Mouse (Mus musculus) neural tube, embryonic 14.5 days (tissue): Measurements from ENCODE around the gene Ppm1e. TPM values are rescaled to one million over a fixed set of nuclear protein-coding genes. Genes with fewer than 3 reads are reported as not detected.

Experiments
- ATAC-seq: fragments of 200-750 bp; cut with Nextera tagmentation; 2 replicates; pipeline ENCODE4 v1.8.0; 2017; ENCODE audit warnings: low read depth, mild to moderate bottlenecking, moderate TSS enrichment, moderate library complexity
- H3K27ac ChIP-seq: fragments of 300-500 bp; sonication (generic); 2 replicates; pipeline ENCODE4 v1.5.1; 2014; ENCODE audit warnings: low read depth, mild to moderate bottlenecking, control low read depth, low read length, moderate library complexity, mixed read lengths
- H3K27me3 ChIP-seq: fragments of 300-500 bp; sonication (generic); 2 replicates; pipeline ENCODE4 v1.6.1; 2014; ENCODE audit warnings: low read length; ENCODE audit not compliant: control insufficient read depth, insufficient read depth
- H3K36me3 ChIP-seq: fragments of 300-500 bp; sonication (generic); 2 replicates; pipeline ENCODE4 v1.6.1; 2014; ENCODE audit warnings: low read length, mixed read lengths; ENCODE audit not compliant: control insufficient read depth, insufficient read depth
- H3K4me1 ChIP-seq: fragments of 300-500 bp; sonication (generic); 2 replicates; pipeline ENCODE4 v1.6.1; 2014; ENCODE audit warnings: low read length; ENCODE audit not compliant: control insufficient read depth, insufficient read depth
- H3K4me2 ChIP-seq: fragments of 300-500 bp; sonication (generic); 2 replicates; pipeline ENCODE4 v1.6.1; 2014; ENCODE audit warnings: mild to moderate bottlenecking, low read depth, low read length, control low read depth
- H3K4me3 ChIP-seq: fragments of 300-500 bp; sonication (generic); 2 replicates; pipeline ENCODE4 v1.5.1; 2014; ENCODE audit warnings: low read depth, low read length, control low read depth, mixed read lengths
- H3K9ac ChIP-seq: fragments of 300-500 bp; sonication (generic); replicated peaks from 2 replicates; pipeline ENCODE4 v1.6.1; 2014; ENCODE audit warnings: low read depth, mild to moderate bottlenecking, control low read depth, low read length, mixed read lengths
- H3K9me3 ChIP-seq: fragments of 300-500 bp; sonication (generic); 2 replicates; pipeline ENCODE4 v1.6.1; 2016; ENCODE audit warnings: low read length; ENCODE audit not compliant: control insufficient read depth
- WGBS: fragments of 180-500 bp; shearing (Covaris S2); extraction: QIAGEN DNeasy Blood & Tissue Kit; methylation state at CpG from one replicate; pipeline ENCODE4 v1.1.7; 2014; 5-methylcytosine and 5-hydroxymethylcytosine counted together
- polyA plus RNA-seq: library from polyadenylated mRNA; unstranded; fragments of >200 nt; fragmentation: Nextera tagmentation; extraction: Ambion mirVana; gene quantifications from 2 replicates; pipeline ENCODE4 v1.2.1, GENCODE M21; 2014

Gene Ppm1e
- polyA plus RNA-seq, 1 experiment from 2014 or later, result 40.2 TPM

- no peaks in the 10 kb centered on the region for H3K36me3 ChIP-seq
- no peaks in the 10 kb centered on the region for H3K27me3 ChIP-seq
- H3K9me3 ChIP-seq, result no peaks in the 10 kb centered on the region
- H3K9ac ChIP-seq, result no peak overlapping the region
- H3K27ac ChIP-seq, result no peak overlapping the region
- no peak overlapping the region for H3K4me2 ChIP-seq
- ATAC-seq, result no peak
- no peaks in the 10 kb centered on the region for H3K4me1 ChIP-seq
- WGBS, result 42% methylated on average over 9 of the region's 9 CpGs
- H3K4me3 ChIP-seq, result no peak overlapping the region
Measured at GRCm38 (mm10) chr11:87246724-87247493, 111.9 kb downstream of the Ppm1e start.

- Histone ChIP-seq H3K27me3 (no peaks in the 10 kb centered on the region), H3K9ac (no peak overlapping the region), H3K4me2 (no peak overlapping the region), H3K36me3 (no peaks in the 10 kb centered on the region), H3K9me3 (no peaks in the 10 kb centered on the region), H3K4me3 (no peak overlapping the region), H3K27ac (no peak overlapping the region), H3K4me1 (no peaks in the 10 kb centered on the region)
- ATAC-seq, result no peak
- 79% methylated on average over 4 of the region's 4 CpGs for WGBS
Measured at GRCm38 (mm10) chr11:87246107-87246651, 112.6 kb downstream of the Ppm1e start.

GRCm38 (mm10) chr11:87245171-87245840 is 113.5 kb downstream of the Ppm1e start:
- no peaks in the 10 kb centered on the region for H3K9me3 ChIP-seq
- ATAC-seq, result no peak
- H3K27me3 ChIP-seq, result no peaks in the 10 kb centered on the region
- whole genome bisulfite sequencing, result 87% methylated on average over 9 of the region's 9 CpGs
- H3K36me3 ChIP-seq, result no peaks in the 10 kb centered on the region
- H3K27ac ChIP-seq, result no peak overlapping the region
- H3K9ac ChIP-seq, result no peak overlapping the region
- H3K4me1 ChIP-seq, result no peaks in the 10 kb centered on the region
- H3K4me3 ChIP-seq, result no peak overlapping the region
- H3K4me2 ChIP-seq, result no peak overlapping the region

GRCm38 (mm10) chr11:87241256-87241655 is 117.6 kb downstream of the Ppm1e start:
- ATAC-seq, result no peak
- H3K36me3 ChIP-seq, result peaks cover 5% of the 10 kb centered on the region; the same call in 1 of the 2 replicates
- WGBS, result 87% methylated on average over 7 of the region's 7 CpGs
- no peaks in the 10 kb centered on the region for H3K9me3 ChIP-seq
- H3K4me3 ChIP-seq, result no peak overlapping the region
- H3K4me2 ChIP-seq, result no peak overlapping the region
- no peak overlapping the region for H3K27ac ChIP-seq
- no peaks in the 10 kb centered on the region for H3K4me1 ChIP-seq
- H3K9ac ChIP-seq, result no peak overlapping the region
- no peaks in the 10 kb centered on the region for H3K27me3 ChIP-seq

- no peak overlapping the region for H3K9ac ChIP-seq
- ATAC-seq, result no peak
- H3K4me1 ChIP-seq, result no peaks in the 10 kb centered on the region
- H3K4me3 ChIP-seq, result no peak overlapping the region
- H3K4me2 ChIP-seq, result no peak overlapping the region
- H3K27me3 ChIP-seq, result no peaks in the 10 kb centered on the region
- H3K9me3 ChIP-seq, result no peaks in the 10 kb centered on the region
- H3K36me3 ChIP-seq, result peaks cover 5% of the 10 kb centered on the region; the same call in 1 of the 2 replicates
- H3K27ac ChIP-seq, result no peak overlapping the region
- 92% methylated on average over 4 of the region's 4 CpGs for WGBS
Measured at GRCm38 (mm10) chr11:87240833-87241215, 118.0 kb downstream of the Ppm1e start.

- no peak overlapping the region for H3K4me2 ChIP-seq
- no peak overlapping the region for H3K27ac ChIP-seq
- H3K4me1 ChIP-seq, result no peaks in the 10 kb centered on the region
- H3K4me3 ChIP-seq, result no peak overlapping the region
- WGBS, result 89% methylated on average over 15 of the region's 15 CpGs
- H3K36me3 ChIP-seq, result peaks cover 5% of the 10 kb centered on the region
- ATAC-seq, result no peak
- no peaks in the 10 kb centered on the region for H3K9me3 ChIP-seq
- no peaks in the 10 kb centered on the region for H3K27me3 ChIP-seq
- H3K9ac ChIP-seq, result no peak overlapping the region
Measured at GRCm38 (mm10) chr11:87240141-87240832, 118.5 kb downstream of the Ppm1e start.

- no peak overlapping the region for H3K9ac ChIP-seq
- no peak overlapping the region for H3K4me3 ChIP-seq
- no peaks in the 10 kb centered on the region for H3K27me3 ChIP-seq
- H3K4me2 ChIP-seq, result no peak overlapping the region
- ATAC-seq, result no peak
- no peaks in the 10 kb centered on the region for H3K9me3 ChIP-seq
- WGBS, result 82% methylated on average over 7 of the region's 7 CpGs
- no peak overlapping the region for H3K27ac ChIP-seq
- peaks cover 5% of the 10 kb centered on the region for H3K36me3 ChIP-seq
- no peaks in the 10 kb centered on the region for H3K4me1 ChIP-seq
Measured at GRCm38 (mm10) chr11:87238891-87239530, 119.8 kb downstream of the Ppm1e start.

GRCm38 (mm10) chr11:87235486-87235872 is 123.3 kb downstream of the Ppm1e start:
- Histone ChIP-seq H3K9me3 (no peaks in the 10 kb centered on the region), H3K4me3 (no peak overlapping the region), H3K36me3 (peaks cover 17% of the 10 kb centered on the region), H3K27me3 (no peaks in the 10 kb centered on the region), H3K4me1 (no peaks in the 10 kb centered on the region), H3K9ac (no peak overlapping the region), H3K27ac (no peak overlapping the region), H3K4me2 (no peak overlapping the region)
- 86% methylated on average over 5 of the region's 5 CpGs for WGBS
- no peak for ATAC-seq
